Mouse (Mus musculus) left cerebral cortex, postnatal 36 days (tissue): Measurements from ENCODE around the gene Sstr4. TPM values are rescaled to one million over a fixed set of nuclear protein-coding genes. Genes with fewer than 3 reads are reported as not detected.

Experiments
- total RNA-seq, 2 experiments: library from RNA; stranded (reverse); gene quantifications; 2 replicates each; pipeline ENCODE4 v1.2.3; 2021

The Sstr4 gene
- total RNA-seq, 2 experiments from 2014 or later, result 36.1 to 37.9 TPM

Other genes with a start within 250 kb of the Sstr4 start
- gene Thbd, start 12.8 kb downstream of the Sstr4 start, total RNA-seq, result 10 to 100 TPM in 1 of 2 experiments, 1 to 10 TPM in 1; 7.1 to 13.5 TPM
- gene Cd93, start 48.2 kb downstream of the Sstr4 start, total RNA-seq, result 1 to 10 TPM; 5.0 to 5.2 TPM